Mouse (Mus musculus) myocyte (in vitro differentiated cells): ENCODE measurements around the gene Hcrt.

Experiments used
- CEBPB ChIP-seq: IDR thresholded peaks from 2 replicates; pipeline ENCODE4 v1.6.1; 2011; ENCODE audit warnings: mild to moderate bottlenecking, moderate library complexity; ENCODE audit not compliant: poor library complexity, insufficient read depth, severe bottlenecking
- E2F4 ChIP-seq: IDR thresholded peaks from one replicate; pipeline ENCODE4 v1.6.1; 2011; ENCODE audit warnings: mild to moderate bottlenecking, control low read depth, moderate library complexity; ENCODE audit not compliant: insufficient read depth
- MAX ChIP-seq: IDR thresholded peaks from one replicate; pipeline ENCODE4 v1.6.1; 2011; ENCODE audit warnings: low read depth, mild to moderate bottlenecking, control low read depth
- MYOD1 ChIP-seq, 3 experiments: IDR thresholded peaks; one replicate each; pipeline ENCODE4 v1.6.1; 2011; ENCODE audit warnings: control low read depth in 2 of 3, low read depth in 2 of 3, mild to moderate bottlenecking in 2 of 3, moderate library complexity in 1 of 3; ENCODE audit not compliant: insufficient read length in 2 of 3, control insufficient read depth in 1 of 3
- MYOG ChIP-seq, 3 experiments: IDR thresholded peaks; one replicate each; pipeline ENCODE4 v1.6.1; 2011; ENCODE audit warnings: control low read depth in 2 of 3, low read depth in 2 of 3, mild to moderate bottlenecking in 2 of 3; ENCODE audit not compliant: insufficient read length in 2 of 3, control insufficient read depth in 1 of 3, insufficient read depth in 1 of 3
- POLR2A ChIP-seq: IDR thresholded peaks from one replicate; pipeline ENCODE4 v1.6.1; 2011; ENCODE audit warnings: low read depth, mild to moderate bottlenecking, control low read depth, moderate library complexity; ENCODE audit not compliant: insufficient read length
- POLR2AphosphoS2 ChIP-seq: IDR thresholded peaks from one replicate; pipeline ENCODE4 v1.6.1; 2011; ENCODE audit warnings: low read depth, control low read depth; ENCODE audit not compliant: insufficient read length
- REST ChIP-seq: IDR thresholded peaks from one replicate; pipeline ENCODE4 v1.6.1; 2011; ENCODE audit warnings: mild to moderate bottlenecking, control low read depth, moderate library complexity; ENCODE audit not compliant: insufficient read depth, insufficient read length
- SRF ChIP-seq: IDR thresholded peaks from one replicate; pipeline ENCODE4 v1.6.1; 2011; ENCODE audit warnings: low read depth; ENCODE audit not compliant: control insufficient read depth, insufficient read length
- TCF12 ChIP-seq: IDR thresholded peaks from one replicate; pipeline ENCODE4 v1.6.1; 2011; ENCODE audit warnings: mild to moderate bottlenecking, control low read depth; ENCODE audit not compliant: poor library complexity, insufficient read depth, severe bottlenecking
- TCF3 ChIP-seq: IDR thresholded peaks from one replicate; pipeline ENCODE4 v1.6.1; 2011; ENCODE audit warnings: low read depth, control low read depth; ENCODE audit not compliant: insufficient read length
- USF1 ChIP-seq: IDR thresholded peaks from one replicate; pipeline ENCODE4 v1.6.1; 2011; ENCODE audit warnings: low read depth, mild to moderate bottlenecking, control low read depth, moderate library complexity

DNA sequence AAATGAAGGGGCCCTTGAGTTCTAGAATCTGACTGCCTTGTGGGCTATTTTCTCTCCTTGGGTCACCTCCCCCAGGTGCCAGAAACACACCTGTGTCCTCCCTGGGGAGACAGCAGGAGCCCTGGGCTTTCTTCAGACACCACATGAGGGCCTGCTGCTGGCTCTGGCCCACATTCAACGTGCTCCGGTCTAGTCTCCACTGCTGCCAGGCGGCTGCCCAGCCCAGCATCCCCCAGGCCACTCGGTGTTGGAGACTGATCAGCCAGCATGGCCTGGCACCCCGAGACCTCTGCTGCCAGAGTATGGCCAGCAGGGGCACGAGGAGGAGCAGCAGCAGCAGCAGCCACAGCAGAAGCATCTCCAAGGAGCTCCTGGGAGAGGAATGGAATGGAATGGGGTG lies 7.2 kb upstream of the Hcrt start:
- TF ChIP-seq USF1 (no peak), TCF12 (no peak), MAX (no peak), POLR2A (no peak), POLR2AphosphoS2 (no peak), MYOD1 (IDR thresholded peaks at IDR 0.05; ENCODE audit: control insufficient read depth in 1 of 3, insufficient read length in 2 of 3, low read depth in 2 of 3) (no peak), SRF (no peak), E2F4 (no peak), TCF3 (no peak), CEBPB (no peak), MYOG (IDR thresholded peaks at IDR 0.05; ENCODE audit: control insufficient read depth in 1 of 3, insufficient read depth in 1 of 3, insufficient read length in 2 of 3, low read depth in 2 of 3) (no peak), REST (no peak)
